Mouse (Mus musculus) stomach, embryonic 16.5 days (tissue): Measurements from ENCODE around the gene Gm20661. TPM values are rescaled to one million over a fixed set of nuclear protein-coding genes. Genes with fewer than 3 reads are reported as not detected.

Source experiments
- ATAC-seq: fragments of 200-750 bp; cut with Nextera tagmentation; 2 replicates; pipeline ENCODE4 v1.8.0; 2017; ENCODE audit warnings: moderate number of reproducible peaks, moderate TSS enrichment; ENCODE audit not compliant: insufficient read depth, low FRiP score
- H3K27ac ChIP-seq: fragments of 300-500 bp; sonication (generic); 2 replicates; pipeline ENCODE4 v1.5.1; 2014; ENCODE audit warnings: low read length
- H3K27me3 ChIP-seq: fragments of 300-500 bp; sonication (generic); 2 replicates; pipeline ENCODE4 v1.6.1; 2014; ENCODE audit warnings: low read length, control low read depth, mixed read lengths; ENCODE audit not compliant: control insufficient read depth, insufficient read depth
- H3K36me3 ChIP-seq: fragments of 300-500 bp; sonication (generic); 2 replicates; pipeline ENCODE4 v1.6.1; 2014; ENCODE audit warnings: low read length; ENCODE audit not compliant: control insufficient read depth, insufficient read depth
- H3K4me1 ChIP-seq: fragments of 300-500 bp; sonication (generic); 2 replicates; pipeline ENCODE4 v1.6.1; 2014; ENCODE audit warnings: low read length, control low read depth, mixed read lengths; ENCODE audit not compliant: control insufficient read depth, insufficient read depth
- H3K4me2 ChIP-seq: fragments of 300-500 bp; sonication (generic); 2 replicates; pipeline ENCODE4 v1.6.1; 2014; ENCODE audit warnings: low read depth, low read length, mixed read lengths
- H3K4me3 ChIP-seq: fragments of 300-500 bp; sonication (generic); replicated peaks from 2 replicates; pipeline ENCODE4 v1.5.1; 2014; ENCODE audit warnings: mild to moderate bottlenecking, low read length
- H3K9ac ChIP-seq: fragments of 300-500 bp; sonication (generic); 2 replicates; pipeline ENCODE4 v1.6.1; 2014; ENCODE audit warnings: low read length
- H3K9me3 ChIP-seq: fragments of 300-500 bp; sonication (generic); replicated peaks from 2 replicates; pipeline ENCODE4 v1.6.1; 2016; ENCODE audit warnings: low read length, control low read depth; ENCODE audit not compliant: control insufficient read depth
- WGBS: fragments of 180-500 bp; shearing (Covaris S2); extraction: QIAGEN DNeasy Blood & Tissue Kit; methylation state at CpG from one replicate; pipeline ENCODE4 v1.1.7; 2014; 5-methylcytosine and 5-hydroxymethylcytosine counted together
- polyA plus RNA-seq: library from polyadenylated mRNA; unstranded; fragments of >200 nt; fragmentation: Nextera tagmentation; extraction: Ambion mirVana; gene quantifications from 2 replicates; pipeline ENCODE4 v1.2.1, GENCODE M21; 2015

Gene Gm20661
- polyA plus RNA-seq: 5.9 and 7.5 TPM in 2 replicates

DNA sequence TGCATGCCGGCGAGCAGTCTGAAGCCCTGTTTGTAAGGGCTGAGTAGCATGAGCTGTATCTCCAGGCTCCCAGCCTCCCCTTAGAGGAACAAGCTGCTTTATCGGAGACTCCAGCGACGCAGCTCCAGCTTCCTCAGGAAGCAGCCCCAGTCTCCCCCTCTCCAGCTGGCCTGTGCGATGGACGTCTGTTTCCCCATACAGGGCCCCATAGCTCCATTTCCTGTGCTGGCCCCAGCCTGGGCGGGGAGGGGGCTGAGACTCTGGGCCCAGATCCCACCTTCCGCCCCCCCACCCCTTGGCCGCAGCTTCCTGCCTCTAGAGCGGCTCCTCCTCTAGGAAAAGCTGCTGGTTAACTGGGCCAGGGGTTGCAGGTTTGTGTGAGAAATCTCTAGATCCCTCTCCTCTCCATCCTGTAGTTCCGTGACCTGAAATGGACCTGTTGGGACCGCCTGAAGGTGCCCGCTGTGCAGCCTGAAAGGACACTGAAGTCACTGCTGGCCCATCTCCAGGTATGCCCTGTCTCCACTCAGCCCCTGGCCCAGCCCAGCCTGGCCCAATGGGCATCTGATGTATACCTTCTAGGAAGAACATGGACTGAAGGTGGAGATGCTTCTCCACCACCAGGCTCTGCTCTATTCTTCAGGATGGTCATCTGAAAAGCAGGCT, at the start of gene Gm20661:
TSS of gene Gm20661 (plus strand) at position 378 of the 666 bp plus-strand sequence.
- peak within 1 kb of the TSS; percentile 81 for H3K4me2 ChIP-seq

DNA sequence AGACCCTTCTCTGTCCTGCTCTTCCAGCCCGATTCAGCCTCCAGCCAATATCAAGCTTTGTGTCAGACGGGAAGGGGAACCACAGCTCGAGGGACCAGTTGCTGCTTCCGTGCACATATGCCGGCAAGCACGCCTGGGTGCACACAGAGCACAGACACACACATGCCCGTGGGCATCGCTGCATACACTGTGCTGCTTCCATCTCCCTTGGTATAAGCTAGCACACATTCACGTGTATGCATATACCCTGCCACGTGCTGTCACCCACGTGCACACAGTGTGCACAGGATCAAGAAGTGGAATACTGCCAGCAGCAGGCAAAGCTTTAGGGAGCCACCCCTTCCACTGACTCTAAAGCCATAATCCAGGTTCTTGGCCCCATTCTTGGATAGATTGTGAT, 48.7 kb upstream of the Gm20661 start:
- Histone ChIP-seq H3K9me3 (no peaks in the 10 kb centered on the region), H3K9ac (no peak overlapping the region), H3K36me3 (no peaks in the 10 kb centered on the region), H3K4me1 (peaks cover 11% of the 10 kb centered on the region; the same call in 1 of the 2 replicates), H3K4me3 (no peak overlapping the region), H3K4me2 (no peak overlapping the region), H3K27me3 (peaks cover 12% of the 10 kb centered on the region; the same call in 1 of the 2 replicates), H3K27ac (no peak overlapping the region)
- 84% methylated on average over 11 of the region's 11 CpGs for WGBS
- ATAC-seq: no peak

More for the DNA sequence above, at the start of gene Gm20661:
- H3K27ac ChIP-seq: peak within 1 kb of the TSS; percentile 100
- no peaks in the 10 kb centered on the region for H3K27me3 ChIP-seq
- WGBS: 20% methylated on average over 14 of the region's 14 CpGs
- H3K36me3 ChIP-seq: no peaks in the 10 kb centered on the region
- H3K4me3 ChIP-seq: peak within 1 kb of the TSS; percentile 65
- H3K9ac ChIP-seq: peak within 1 kb of the TSS; percentile 81
- peaks cover 45% of the 10 kb centered on the region for H3K4me1 ChIP-seq
- peak; percentile 78 for ATAC-seq
- H3K9me3 ChIP-seq: no peaks in the 10 kb centered on the region

DNA sequence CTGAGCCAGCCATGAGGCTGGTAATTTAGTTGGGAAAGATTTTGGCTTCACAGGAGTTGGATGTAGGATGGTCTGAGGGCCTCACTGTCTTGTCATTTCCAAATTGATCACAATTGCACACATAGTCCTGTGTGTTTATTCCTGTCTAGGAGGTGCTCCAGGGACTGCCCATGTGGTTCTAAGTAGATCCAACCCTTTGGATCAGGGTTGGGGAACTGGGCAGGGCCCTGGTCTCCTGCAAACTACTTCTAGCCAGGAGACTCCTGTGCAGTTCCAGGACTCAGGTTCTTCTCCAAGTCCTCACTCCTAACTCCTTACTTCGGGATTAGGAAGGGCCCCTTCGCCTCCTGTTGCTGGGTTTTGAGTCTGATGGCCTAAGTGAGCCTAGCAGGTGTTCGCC, 47.5 kb upstream of the Gm20661 start, which contains the start of gene Camkv:
TSS of gene Camkv (plus strand) at position 301 of the 400 bp plus-strand sequence.
- H3K27me3 ChIP-seq: peaks cover 12% of the 10 kb centered on the region; the same call in 1 of the 2 replicates
- peak within 1 kb of the TSS; percentile 94 for H3K4me2 ChIP-seq
- 11% methylated on average over 3 of the region's 3 CpGs for WGBS
- H3K4me1 ChIP-seq: peaks cover 11% of the 10 kb centered on the region; the same call in 1 of the 2 replicates
- H3K27ac ChIP-seq: no peak within 1 kb of the TSS
- ATAC-seq: no peak
- peak within 1 kb of the TSS; percentile 50 for H3K4me3 ChIP-seq
- no peaks in the 10 kb centered on the region for H3K9me3 ChIP-seq
- peak within 1 kb of the TSS; percentile 61 for H3K9ac ChIP-seq
- H3K36me3 ChIP-seq: no peaks in the 10 kb centered on the region

DNA sequence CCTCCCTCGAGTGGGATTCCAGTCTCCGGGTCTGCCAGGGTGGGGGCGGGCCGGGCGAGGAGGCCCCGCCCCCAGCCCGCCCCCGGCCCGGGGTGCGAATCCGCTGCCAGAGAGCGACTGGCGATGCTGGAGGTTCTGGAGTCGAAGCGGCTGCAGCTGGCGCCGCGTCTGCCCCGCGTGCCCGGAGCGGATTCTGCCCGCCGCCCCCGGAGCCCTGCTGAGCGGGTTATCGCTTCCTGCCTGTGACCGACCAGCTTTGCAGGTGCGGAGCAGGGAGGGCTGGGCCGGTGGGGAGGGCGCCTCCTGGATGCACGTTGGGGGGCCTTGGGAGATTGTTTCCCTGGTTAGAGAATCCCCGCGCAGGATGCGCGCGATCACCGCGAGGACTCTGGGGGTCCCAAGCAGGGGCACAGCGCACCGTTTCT, 47.1 kb upstream of the Gm20661 start:
- Histone ChIP-seq H3K9me3 (no peaks in the 10 kb centered on the region), H3K27ac (no peak overlapping the region), H3K9ac (peak overlapping the region; percentile 61), H3K36me3 (no peaks in the 10 kb centered on the region), H3K4me1 (peaks cover 11% of the 10 kb centered on the region; the same call in 1 of the 2 replicates), H3K4me3 (peak overlapping the region; percentile 50), H3K4me2 (peak overlapping the region; percentile 94), H3K27me3 (peaks cover 12% of the 10 kb centered on the region; the same call in 1 of the 2 replicates)
- 0 out of 2 replicates have a peak, but pooled peaks have one; percentile 26 for ATAC-seq
- WGBS: 1% methylated on average over 41 of the region's 41 CpGs

DNA sequence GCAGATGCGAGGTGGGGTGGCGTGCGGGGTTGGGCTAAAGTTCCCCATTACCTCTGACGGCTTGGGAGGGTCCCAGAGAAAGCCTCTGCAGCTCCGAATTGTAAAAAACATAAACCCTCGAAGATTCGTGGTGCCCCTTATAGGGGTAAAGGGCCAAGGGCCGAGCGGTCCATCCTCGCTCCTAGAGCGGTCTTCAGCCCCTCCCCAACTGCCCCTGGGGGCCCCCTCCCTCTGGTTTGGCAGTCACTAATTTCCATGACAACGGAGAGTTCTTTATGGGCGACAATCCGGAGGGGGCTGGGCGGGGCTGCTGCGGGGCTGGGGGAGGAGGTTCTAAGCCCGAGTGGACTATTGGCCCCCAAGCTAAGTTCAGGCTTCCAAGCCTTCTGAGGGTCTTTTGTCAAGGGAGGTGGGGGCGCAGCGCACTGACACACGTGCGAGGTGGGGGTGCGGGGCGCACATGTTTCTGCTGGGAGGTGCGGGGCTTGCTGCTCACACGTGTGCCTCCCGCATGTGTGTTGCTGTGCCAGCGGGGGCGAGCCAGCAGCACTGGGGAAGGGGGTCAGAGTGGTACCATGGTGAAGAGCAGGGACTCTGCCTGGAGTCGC, 46.5 kb upstream of the Gm20661 start:
- Histone ChIP-seq H3K4me1 (peaks cover 11% of the 10 kb centered on the region; the same call in 1 of the 2 replicates), H3K4me3 (peak overlapping the region; percentile 50), H3K4me2 (peak overlapping the region; percentile 94), H3K27me3 (peaks cover 12% of the 10 kb centered on the region; the same call in 1 of the 2 replicates), H3K9ac (peak overlapping the region; percentile 61), H3K36me3 (no peaks in the 10 kb centered on the region), H3K9me3 (no peaks in the 10 kb centered on the region), H3K27ac (no peak overlapping the region)
- 0 out of 2 replicates have a peak, but pooled peaks have one; percentile 34 for ATAC-seq
- WGBS: 5% methylated on average over 29 of the region's 29 CpGs

DNA sequence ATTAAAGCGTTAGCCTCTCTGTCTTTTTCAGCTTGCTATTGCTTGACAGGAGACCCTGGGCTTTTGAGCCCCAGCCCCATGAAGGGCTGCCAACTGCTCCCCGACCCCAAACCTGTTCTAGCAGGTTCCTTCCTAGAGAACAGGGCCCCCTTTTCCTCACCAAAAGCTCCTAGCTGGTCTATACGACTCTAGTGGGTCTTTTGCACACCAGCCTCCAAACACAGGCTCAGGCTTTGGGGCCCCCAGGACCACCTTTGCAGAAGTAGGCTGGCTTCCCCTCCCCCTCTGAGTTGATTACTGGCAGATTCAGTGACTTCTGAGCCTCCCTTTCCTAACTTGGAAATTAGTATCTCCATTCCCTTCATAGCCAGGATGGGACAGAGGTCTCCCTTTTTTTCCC, 46.0 kb upstream of the Gm20661 start:
- Histone ChIP-seq H3K36me3 (no peaks in the 10 kb centered on the region), H3K4me3 (no peak overlapping the region), H3K4me2 (peak overlapping the region; percentile 94), H3K4me1 (peaks cover 11% of the 10 kb centered on the region; the same call in 1 of the 2 replicates), H3K27ac (no peak overlapping the region), H3K27me3 (peaks cover 12% of the 10 kb centered on the region; the same call in 1 of the 2 replicates), H3K9me3 (no peaks in the 10 kb centered on the region), H3K9ac (no peak overlapping the region)
- 24% methylated on average over 3 of the region's 3 CpGs for WGBS
- no peak for ATAC-seq

DNA sequence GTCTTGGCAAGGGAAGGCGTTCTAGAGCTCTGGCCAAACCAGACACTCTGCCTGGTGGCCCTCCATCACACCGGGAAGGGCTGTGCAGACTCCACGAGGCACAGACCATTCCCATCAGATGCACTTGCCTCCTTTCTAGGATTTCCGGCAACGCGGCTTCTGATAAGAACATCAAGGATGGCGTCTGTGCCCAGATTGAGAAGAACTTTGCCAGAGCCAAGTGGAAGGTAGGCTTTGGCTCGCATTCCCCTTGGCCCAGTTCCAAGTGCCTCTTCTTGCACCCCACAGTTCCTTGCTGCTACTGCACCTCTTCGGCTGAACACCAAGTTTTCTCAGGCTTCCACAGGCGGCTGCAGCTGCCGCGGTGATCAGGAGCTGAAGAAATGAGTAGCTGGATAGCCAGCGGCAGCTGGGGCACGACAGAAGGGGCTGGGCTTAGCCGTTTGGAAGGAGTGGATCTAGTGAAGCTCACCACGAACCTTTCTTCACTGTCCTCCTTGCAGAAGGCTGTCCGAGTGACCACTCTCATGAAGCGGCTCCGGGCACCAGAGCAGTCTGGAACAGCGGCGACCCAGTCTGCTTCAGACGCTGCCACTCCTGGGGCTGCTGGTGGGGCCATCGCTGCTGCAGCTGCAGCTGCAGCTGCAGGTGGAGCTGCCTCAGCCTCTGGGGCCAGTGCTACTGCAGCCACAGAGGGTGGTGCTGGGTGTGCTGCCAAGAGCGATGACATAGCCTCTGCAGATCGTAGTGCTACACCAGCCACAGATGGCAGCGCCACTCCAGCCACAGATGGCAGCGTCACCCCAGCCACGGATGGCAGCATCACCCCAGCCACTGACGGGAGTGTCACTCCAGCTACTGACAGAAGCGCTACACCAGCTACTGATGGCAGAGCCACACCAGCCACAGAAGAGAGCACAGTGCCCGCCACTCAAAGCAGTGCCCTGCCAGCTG, 35.3 kb upstream of the Gm20661 start:
- Histone ChIP-seq H3K9me3 (no peaks in the 10 kb centered on the region), H3K4me2 (no peak overlapping the region), H3K36me3 (no peaks in the 10 kb centered on the region), H3K9ac (no peak overlapping the region), H3K4me1 (peaks cover 8% of the 10 kb centered on the region; the same call in 1 of the 2 replicates), H3K4me3 (no peak overlapping the region), H3K27ac (no peak overlapping the region), H3K27me3 (no peaks in the 10 kb centered on the region)
- 87% methylated on average over 31 of the region's 31 CpGs for WGBS
- no peak for ATAC-seq

DNA sequence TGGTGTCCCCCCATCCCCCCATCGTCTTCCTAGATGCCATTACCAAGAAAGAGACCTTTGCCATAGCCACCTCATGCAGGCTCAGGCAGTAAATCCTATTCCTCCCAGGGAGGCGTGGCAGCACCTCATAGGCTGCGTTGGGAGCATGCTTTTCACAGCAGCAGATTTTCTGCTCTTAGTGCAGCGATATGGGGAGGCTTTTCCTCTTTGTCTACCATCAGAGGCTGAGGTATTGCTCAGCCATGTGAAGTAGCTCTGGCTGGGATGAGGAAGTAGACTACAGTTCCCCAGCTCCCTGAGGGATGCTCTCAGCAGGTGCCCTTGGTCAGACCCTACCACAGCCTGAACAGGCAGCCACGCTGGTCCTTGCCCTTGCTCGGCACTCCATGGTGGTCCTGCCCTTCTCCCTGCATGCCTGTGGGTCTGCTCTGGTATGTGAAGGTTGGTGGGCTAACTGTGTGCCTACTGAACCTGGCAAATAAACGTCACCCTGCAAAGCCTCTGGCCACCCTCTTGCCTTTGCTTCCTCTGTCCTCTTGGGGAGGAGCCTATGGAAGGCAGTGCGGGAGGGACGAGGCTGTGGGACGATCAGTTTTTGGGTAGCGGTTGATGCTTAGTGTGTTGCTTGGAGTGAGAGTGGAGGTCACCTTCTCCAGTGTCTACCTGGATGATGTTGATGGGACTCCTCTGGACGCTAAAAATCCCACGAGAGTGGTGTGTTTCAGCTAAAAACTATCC, 33.5 kb upstream of the Gm20661 start:
- Histone ChIP-seq H3K9me3 (no peaks in the 10 kb centered on the region), H3K4me2 (no peak overlapping the region), H3K27ac (no peak overlapping the region), H3K4me1 (peaks cover 8% of the 10 kb centered on the region; the same call in 1 of the 2 replicates), H3K27me3 (no peaks in the 10 kb centered on the region), H3K4me3 (no peak overlapping the region), H3K36me3 (no peaks in the 10 kb centered on the region), H3K9ac (no peak overlapping the region)
- ATAC-seq: no peak
- WGBS: 76% methylated on average over 13 of the region's 13 CpGs
